ENCODE assay signal across 9 mouse cellular contexts in genomic region chr9:116366193-116366592, GRCm38 (mm10).
A peak's percentile ranks its signal among the peaks of the same experiment; 100 is the strongest.
DNase-seq lines count a peak whose midpoint lies in the region; ATAC-seq and TF ChIP-seq lines count a peak whose summit lies in the region.
"Had no signal": no experiment of that assay in that cellular context is flagged by ENCODE, and none has a peak within 500 bp of the region (broad histone marks: within the 10 kb centered on the region; RNA-seq: fewer than 3 reads in every experiment).

No protein-coding gene starts in this region.

- peaks cover 11% of the 10 kb centered on the region for H3K4me1 ChIP-seq in hindbrain, embryonic 13.5 days (replicated peaks)

- H3K4me3 ChIP-seq in C2C12 (ENCODE audit: insufficient read depth, poor library complexity, severe bottlenecking): no peak overlapping the region
- H3K4me3 ChIP-seq in hindbrain, embryonic 13.5 days: no peak overlapping the region
- H3K4me3 ChIP-seq: limb, embryonic 13.5 days had no signal

- no peak for TF ChIP-seq CTCF in C2C12 (IDR thresholded peaks at IDR 0.05; ENCODE audit: control insufficient read depth, insufficient read depth, insufficient read length)

- H3K4me2 ChIP-seq in hindbrain, embryonic 13.5 days: no peak overlapping the region
- H3K4me2 ChIP-seq: limb, embryonic 13.5 days had no signal

- ATAC-seq in neutrophil, adult 5-6 weeks (ENCODE audit: extremely low read depth, insufficient number of reproducible peaks, low FRiP score, poor library complexity, severe bottlenecking): peak; percentile 86
- ATAC-seq in hindbrain, embryonic 13.5 days (ENCODE audit: low FRiP score): no peak

- H3K27me3 ChIP-seq in C2C12 (ENCODE audit: control insufficient read depth, insufficient read depth, insufficient read length): no peaks in the 10 kb centered on the region
- peaks cover 2% of the 10 kb centered on the region; the same call in 1 of the 2 replicates for H3K27me3 ChIP-seq in hindbrain, embryonic 13.5 days
- H3K27me3 ChIP-seq: limb, embryonic 13.5 days had no signal

- peaks cover 5% of the 10 kb centered on the region for H3K9me3 ChIP-seq in hindbrain, embryonic 13.5 days
- H3K9me3 ChIP-seq: limb, embryonic 13.5 days had no signal

- no peak overlapping the region for H3K27ac ChIP-seq in hindbrain, embryonic 13.5 days
- H3K27ac ChIP-seq: limb, embryonic 13.5 days had no signal

- no peak overlapping the region for H3K9ac ChIP-seq in hindbrain, embryonic 13.5 days
- H3K9ac ChIP-seq: limb, embryonic 13.5 days had no signal

- peak; percentile 79 for DNase-seq in A20 (ENCODE audit: low read depth, low spot score)
- DNase-seq in kidney, postnatal 14 days: peak; percentile 19
- no peak for DNase-seq in adipocyte (ENCODE audit: low spot score)
- no peak for DNase-seq in neural tube, embryonic 10.5 days (ENCODE audit: extremely low spot score, low spot score)
- DNase-seq: adrenal gland, postnatal 10 days had no signal

- no peaks in the 10 kb centered on the region for H3K36me3 ChIP-seq in C2C12 (ENCODE audit: control insufficient read depth, insufficient read depth)
- no peaks in the 10 kb centered on the region for H3K36me3 ChIP-seq in hindbrain, embryonic 13.5 days
- H3K36me3 ChIP-seq: limb, embryonic 13.5 days had no signal

- 85% methylated on average over 9 of the region's 9 CpGs for WGBS in hindbrain, embryonic 13.5 days

- H3K79me3 ChIP-seq in C2C12 (ENCODE audit: low read depth): no peaks in the 10 kb centered on the region

- H3ac ChIP-seq in C2C12 (ENCODE audit: control insufficient read depth, insufficient read length, low read depth): no peak overlapping the region

- no peaks in the 10 kb centered on the region for H3K79me2 ChIP-seq in C2C12 (ENCODE audit: control insufficient read depth, insufficient read depth)

TF ChIP-seq in C2C12, 6 proteins besides CTCF, POLR2A, EP300 and RAD21:
- TF ChIP-seq MYOD1 (IDR thresholded peaks at IDR 0.05; ENCODE audit: control insufficient read depth, insufficient read length, low read depth) (peak; percentile 8), CEBPB (IDR thresholded peaks at IDR 0.05; ENCODE audit: low read depth) (no peak)

Comparison
In these comparisons a context has a peak if more than half of its experiments do, and no peak if none do; other contexts are left out.
1. DNase-seq: peak in A20 (single experiment) and kidney, postnatal 14 days (single experiment); none in adipocyte (single experiment) and neural tube, embryonic 10.5 days (single experiment).